Mouse (Mus musculus): ENCODE results near the gene Sytl5.

DNA sequence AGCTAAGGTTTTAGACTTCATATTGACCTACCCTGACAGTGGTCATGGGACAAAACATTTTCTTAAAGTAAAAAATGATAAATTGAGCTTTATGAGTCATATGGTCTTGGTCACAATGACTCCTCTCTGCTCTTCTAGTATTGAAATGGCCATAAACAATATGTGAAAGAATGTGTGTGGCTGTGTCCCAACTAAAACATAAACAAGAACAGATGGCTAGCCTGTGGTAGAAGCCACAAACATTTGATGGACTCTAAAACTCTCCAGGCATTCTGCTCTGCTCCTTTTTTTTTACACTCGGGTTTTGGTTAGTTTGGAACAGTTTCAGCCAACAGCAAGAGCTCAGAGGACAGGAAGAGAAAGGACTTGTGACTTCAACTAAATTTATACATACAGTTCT lies 120.5 kb downstream of the Sytl5 start:
- no peak for TF ChIP-seq FLI1 (IDR thresholded peaks at IDR 0.05; ENCODE audit: low read length)
- no peak for TF ChIP-seq GATA1 (IDR thresholded peaks at IDR 0.05; ENCODE audit: borderline replicate concordance, low read length)

Data from megakaryocyte, embryonic 14.5 days (primary cell).